Comparison of ENCODE assay signal across 8 mouse cellular contexts in the genomic region with DNA sequence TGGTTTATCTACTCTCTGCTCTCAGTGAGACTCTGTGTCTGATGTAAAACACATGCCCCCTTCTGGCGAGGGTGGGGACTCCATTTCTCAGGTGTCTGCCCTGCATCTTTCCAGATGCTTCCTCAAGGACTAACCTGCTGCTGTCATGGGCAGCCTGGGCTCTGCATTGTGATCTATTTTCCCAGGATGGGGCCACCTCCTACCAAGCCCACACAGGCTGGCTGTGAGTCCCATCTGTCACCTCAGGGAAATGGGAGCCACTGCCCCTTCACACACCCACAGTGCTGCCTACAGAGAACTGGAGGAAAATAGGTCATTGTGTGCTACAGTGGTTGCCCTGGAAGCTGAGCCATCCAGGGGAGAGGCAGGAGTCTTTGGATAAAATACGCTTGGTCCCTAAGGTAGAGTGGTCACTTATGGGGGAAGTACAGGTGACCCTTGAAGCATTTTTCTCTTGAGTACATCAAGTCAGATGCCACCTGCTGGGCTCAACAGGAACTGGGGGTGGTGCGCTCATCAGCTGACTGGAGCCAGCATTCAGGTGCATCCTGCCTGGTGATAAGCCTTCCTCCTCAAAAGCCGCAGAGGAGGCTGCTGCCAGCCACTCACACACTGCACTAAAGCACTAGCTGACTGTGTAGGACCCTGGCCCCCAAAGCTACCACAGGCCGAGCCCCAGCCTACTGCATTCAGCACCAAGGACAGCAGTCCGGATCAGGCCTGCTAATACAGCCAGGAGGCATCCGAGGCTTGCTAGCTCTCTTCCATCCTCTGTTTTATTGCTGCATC. TPM values are rescaled to one million over a fixed set of nuclear protein-coding genes. Genes with fewer than 3 reads are reported as not detected.
DNase-seq lines count a peak whose midpoint lies in the region.

No protein-coding gene starts in this region.

- peak; percentile 66 for DNase-seq in adrenal gland, postnatal 10 days
- DNase-seq in adrenal gland, postnatal 4 days (ENCODE audit: low spot score in 2 of 2): no peak
- peak; percentile 40 to 64 for DNase-seq in left cerebral cortex, adult 18-20 months (ENCODE audit: low spot score in 2 of 2)
- no peak for DNase-seq in left cerebral cortex, postnatal 4 days
- DNase-seq in embryo, embryonic 11 days: peak; percentile 72
- DNase-seq in left cerebral cortex, postnatal 36 days (ENCODE audit: low spot score in 2 of 2): peak; percentile 49 to 57
- peak; percentile 56 for DNase-seq in retina, postnatal 1 day
- DNase-seq in layer of hippocampus, adult 9-10 months (ENCODE audit: low spot score): no peak

- intact Hi-C loops in left cerebral cortex, postnatal 4 days (cut with DNase I): no loop called here
- intact Hi-C loops in left cerebral cortex, postnatal 36 days (cut with DNase I): no loop called here

RNA-seq across cellular contexts. Expression of a gene that starts 23.5 kb away (rescaled TPM):
- 1 to 10 TPM; 2.8 to 4.7 TPM for total RNA-seq in adrenal gland, postnatal 10 days (2021)
- total RNA-seq in adrenal gland, postnatal 4 days (2021): 1 to 10 TPM; 7.0 to 7.3 TPM
- total RNA-seq in left cerebral cortex, adult 18-20 months (2021): 100 to 1,000 TPM; 208 to 219 TPM
- 100 to 1,000 TPM; 167 TPM for total RNA-seq in left cerebral cortex, postnatal 4 days (2021)
- total RNA-seq in left cerebral cortex, postnatal 36 days (2021): 100 to 1,000 TPM; 229 to 232 TPM

RNA-seq across cellular contexts. Expression of a gene that starts 54.7 kb away (rescaled TPM):
- total RNA-seq in adrenal gland, postnatal 10 days (2021): 10 to 100 TPM; 43.0 to 49.4 TPM
- total RNA-seq in adrenal gland, postnatal 4 days (2021): 10 to 100 TPM; 54.1 to 57.8 TPM
- total RNA-seq in left cerebral cortex, adult 18-20 months (2021): 100 to 1,000 TPM; 114 to 115 TPM
- 10 to 100 TPM; 77.1 to 81.7 TPM for total RNA-seq in left cerebral cortex, postnatal 4 days (2021)
- 100 to 1,000 TPM; 131 to 140 TPM for total RNA-seq in left cerebral cortex, postnatal 36 days (2021)

Comparison
In these comparisons a context has a peak if more than half of its experiments do, and no peak if none do; other contexts are left out.
1. DNase-seq: peak in adrenal gland, postnatal 10 days (single experiment), left cerebral cortex, adult 18-20 months (2 of 2), embryo, embryonic 11 days (single experiment), left cerebral cortex, postnatal 36 days (2 of 2) and retina, postnatal 1 day (single experiment); none in adrenal gland, postnatal 4 days (0 of 2), left cerebral cortex, postnatal 4 days (single experiment) and layer of hippocampus, adult 9-10 months (single experiment).
2. RNA of a gene that starts 23.5 kb away (total RNA-seq): 229 to 232 TPM in left cerebral cortex, postnatal 36 days, 208 to 219 TPM in left cerebral cortex, adult 18-20 months and 167 TPM in left cerebral cortex, postnatal 4 days; 7.0 to 7.3 TPM in adrenal gland, postnatal 4 days and 2.8 to 4.7 TPM in adrenal gland, postnatal 10 days; every median in the first group is over 10 times any median in the second.